Mouse (Mus musculus) kidney, embryonic 16.5 days (tissue): ENCODE measurements around the gene Hmg20b. TPM values are rescaled to one million over a fixed set of nuclear protein-coding genes. Genes with fewer than 3 reads are reported as not detected.
A peak's percentile ranks its signal among the peaks of the same experiment; 100 is the strongest.

Experiments used
- ATAC-seq: fragments of 200-750 bp; cut with Nextera tagmentation; 2 replicates; pipeline ENCODE4 v1.8.0; 2017; ENCODE audit warnings: moderate TSS enrichment; ENCODE audit not compliant: low FRiP score, low TSS enrichment
- H3K27ac ChIP-seq: fragments of 300-500 bp; sonication (generic); 2 replicates; pipeline ENCODE4 v1.5.1; 2014; ENCODE audit warnings: low read length
- H3K27me3 ChIP-seq: fragments of 300-500 bp; sonication (generic); 2 replicates; pipeline ENCODE4 v1.6.1; 2014; ENCODE audit warnings: low read length, control low read depth, mixed read lengths; ENCODE audit not compliant: insufficient read depth
- H3K36me3 ChIP-seq: fragments of 300-500 bp; sonication (generic); 2 replicates; pipeline ENCODE4 v1.6.1; 2014; ENCODE audit warnings: low read length, control low read depth, mixed read lengths; ENCODE audit not compliant: insufficient read depth
- H3K4me1 ChIP-seq: fragments of 300-500 bp; sonication (generic); 2 replicates; pipeline ENCODE4 v1.6.1; 2014; ENCODE audit warnings: low read length, control low read depth, mixed read lengths; ENCODE audit not compliant: insufficient read depth
- H3K4me2 ChIP-seq: fragments of 300-500 bp; sonication (generic); replicated peaks from 2 replicates; pipeline ENCODE4 v1.6.1; 2014; ENCODE audit warnings: low read depth, low read length
- H3K4me3 ChIP-seq: fragments of 300-500 bp; sonication (generic); 2 replicates; pipeline ENCODE4 v1.5.1; 2014; ENCODE audit warnings: mild to moderate bottlenecking, low read length
- H3K9ac ChIP-seq: fragments of 300-500 bp; sonication (generic); replicated peaks from 2 replicates; pipeline ENCODE4 v1.6.1; 2014; ENCODE audit warnings: low read length
- H3K9me3 ChIP-seq: fragments of 300-500 bp; sonication (generic); 2 replicates; pipeline ENCODE4 v1.6.1; 2016; ENCODE audit warnings: low read length, control low read depth
- WGBS: fragments of 180-500 bp; shearing (Covaris S2); extraction: QIAGEN DNeasy Blood & Tissue Kit; methylation state at CpG from one replicate; pipeline ENCODE4 v1.1.7; 2014; 5-methylcytosine and 5-hydroxymethylcytosine counted together
- polyA plus RNA-seq: library from polyadenylated mRNA; unstranded; fragments of >200 nt; fragmentation: Nextera tagmentation; extraction: Ambion mirVana; gene quantifications from 2 replicates; pipeline ENCODE4 v1.2.1, GENCODE M21; 2015

Gene Hmg20b
- polyA plus RNA-seq = 90.6 and 94.5 TPM in 2 replicates

DNA sequence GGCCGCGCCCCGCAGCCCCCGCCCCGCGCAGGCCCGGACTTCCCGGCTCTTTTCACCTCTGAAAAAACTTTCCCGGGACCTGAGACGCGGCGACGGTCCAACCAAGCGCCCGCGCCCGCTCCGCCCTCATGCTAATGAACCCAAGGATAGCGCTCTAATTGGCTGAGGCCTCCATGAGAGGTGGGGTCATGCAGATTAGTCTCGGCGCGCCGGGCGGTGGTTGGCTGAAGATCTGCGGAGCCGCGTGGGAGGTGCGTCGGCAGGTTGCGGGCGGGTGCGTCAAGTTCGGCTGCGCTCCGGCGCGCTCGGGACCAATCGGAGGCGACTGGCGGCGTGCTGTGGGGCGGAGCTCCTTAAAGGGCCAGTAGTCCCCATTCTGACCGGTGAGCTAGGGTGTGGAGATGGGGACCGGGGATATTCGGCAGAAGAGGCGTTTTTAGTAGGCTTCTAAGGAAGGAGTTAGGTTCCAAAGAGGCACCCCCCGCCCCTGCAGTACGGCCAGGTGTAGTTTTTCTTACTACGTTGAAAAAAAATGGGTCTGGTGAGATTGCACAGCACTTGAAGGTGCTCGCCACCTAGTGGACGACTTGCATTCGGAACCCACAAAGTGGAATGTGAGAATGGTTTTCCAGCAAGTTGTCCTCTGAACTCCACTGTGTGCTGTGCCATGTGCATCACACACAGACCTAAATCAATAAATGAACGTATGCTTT lies at the start of gene Hmg20b:
Gene Hmg20b (minus strand): TSS at position 130 of the 713 bp plus-strand sequence.
- Histone ChIP-seq H3K4me3 (peak within 1 kb of the TSS; percentile 88), H3K4me2 (peak within 1 kb of the TSS; percentile 90), H3K9ac (peak within 1 kb of the TSS; percentile 97), H3K36me3 (peaks cover 7% of the 10 kb centered on the region; the same call in 1 of the 2 replicates), H3K27ac (peak within 1 kb of the TSS; percentile 81), H3K4me1 (peaks cover 33% of the 10 kb centered on the region), H3K9me3 (no peaks in the 10 kb centered on the region), H3K27me3 (no peaks in the 10 kb centered on the region)
- peak; percentile 95 for ATAC-seq
- under 1% methylated on average over 52 of the region's 54 CpGs for WGBS

DNA sequence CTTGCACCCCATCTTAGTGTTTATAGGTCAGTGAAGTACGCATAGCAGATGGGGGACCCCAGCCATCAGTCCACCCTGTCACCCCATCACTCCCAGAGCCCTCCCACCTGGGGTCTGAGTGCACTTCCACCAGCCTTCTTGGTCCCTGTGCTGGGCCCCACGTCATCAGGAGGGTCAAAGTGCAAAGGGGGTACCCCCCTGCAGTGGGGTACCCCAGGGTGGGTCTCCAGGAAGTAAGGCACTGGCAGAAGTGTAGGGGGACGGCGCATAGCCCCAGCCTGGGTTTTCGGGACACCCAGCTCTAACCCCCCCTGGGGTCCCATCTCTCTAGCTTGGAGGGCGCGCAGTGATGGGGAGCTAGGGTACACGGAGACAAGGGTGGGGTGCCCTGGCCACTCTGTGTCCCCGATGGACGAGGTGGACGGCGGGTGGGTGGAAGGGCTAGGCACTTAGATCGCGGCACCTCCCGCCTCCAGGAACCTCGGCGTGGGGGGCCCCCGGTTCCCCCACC lies 49.6 kb upstream of the Hmg20b start:
- 84% methylated on average over 18 of the region's 18 CpGs for WGBS
- peaks cover 35% of the 10 kb centered on the region; the same call in 1 of the 2 replicates for H3K36me3 ChIP-seq
- H3K4me2 ChIP-seq = no peak overlapping the region
- H3K9me3 ChIP-seq = no peaks in the 10 kb centered on the region
- H3K4me1 ChIP-seq = peaks cover 44% of the 10 kb centered on the region
- no peak overlapping the region for H3K27ac ChIP-seq
- no peak for ATAC-seq
- no peaks in the 10 kb centered on the region for H3K27me3 ChIP-seq
- H3K4me3 ChIP-seq = no peak overlapping the region
- no peak overlapping the region for H3K9ac ChIP-seq

DNA sequence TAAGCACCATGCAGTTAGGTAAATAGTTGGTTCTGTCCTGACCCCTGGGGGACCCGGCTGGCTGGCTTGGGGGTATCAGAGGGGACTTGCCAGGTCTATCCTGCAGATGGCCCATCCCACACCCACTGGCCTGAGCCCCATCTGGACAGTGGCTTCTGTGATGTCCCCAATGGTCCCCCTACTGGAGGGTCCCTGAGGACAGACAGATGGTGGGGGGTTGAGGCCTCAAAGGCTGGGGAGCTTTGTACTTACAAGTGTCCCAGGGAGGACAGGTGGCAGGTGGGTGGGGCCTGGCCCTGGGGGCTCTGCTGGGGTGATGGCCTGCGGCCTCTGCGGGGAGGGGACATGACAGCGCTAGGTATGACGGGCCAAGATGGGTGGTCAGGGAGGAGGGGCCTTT lies 49.0 kb upstream of the Hmg20b start:
- H3K36me3 ChIP-seq = peaks cover 30% of the 10 kb centered on the region; the same call in 1 of the 2 replicates
- no peak overlapping the region for H3K4me2 ChIP-seq
- ATAC-seq = no peak
- no peak overlapping the region for H3K4me3 ChIP-seq
- no peaks in the 10 kb centered on the region for H3K9me3 ChIP-seq
- H3K9ac ChIP-seq = no peak overlapping the region
- WGBS = 62% methylated on average over 5 of the region's 5 CpGs
- no peak overlapping the region for H3K27ac ChIP-seq
- peaks cover 40% of the 10 kb centered on the region for H3K4me1 ChIP-seq
- no peaks in the 10 kb centered on the region for H3K27me3 ChIP-seq

DNA sequence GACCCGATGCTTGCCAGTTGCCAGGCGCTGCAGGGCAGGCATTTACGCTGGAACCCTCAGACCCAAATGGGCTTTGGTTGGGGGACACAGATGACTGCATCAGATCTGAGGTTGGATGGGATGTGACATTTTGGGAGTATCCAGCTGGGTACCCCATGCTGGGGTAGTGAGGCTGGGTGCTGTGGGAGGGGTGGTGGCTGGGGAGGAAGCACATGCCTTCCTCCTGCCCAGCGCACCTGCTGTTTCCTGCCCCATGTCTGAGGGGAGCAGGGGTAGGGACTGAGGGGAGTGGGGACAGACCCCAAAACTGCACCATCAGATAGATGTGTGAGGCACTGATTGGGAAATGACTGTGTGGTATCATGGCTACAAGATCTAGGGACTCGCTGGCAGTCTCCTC lies 46.5 kb upstream of the Hmg20b start:
- no peak for ATAC-seq
- WGBS = 76% methylated on average over 5 of the region's 5 CpGs
- no peak overlapping the region for H3K27ac ChIP-seq
- peaks cover 29% of the 10 kb centered on the region; the same call in 1 of the 2 replicates for H3K36me3 ChIP-seq
- no peaks in the 10 kb centered on the region for H3K9me3 ChIP-seq
- no peak overlapping the region for H3K4me2 ChIP-seq
- peak overlapping the region; percentile 31; the same call in 1 of the 2 replicates for H3K9ac ChIP-seq
- H3K4me3 ChIP-seq = no peak overlapping the region
- H3K27me3 ChIP-seq = no peaks in the 10 kb centered on the region
- peaks cover 37% of the 10 kb centered on the region for H3K4me1 ChIP-seq

DNA sequence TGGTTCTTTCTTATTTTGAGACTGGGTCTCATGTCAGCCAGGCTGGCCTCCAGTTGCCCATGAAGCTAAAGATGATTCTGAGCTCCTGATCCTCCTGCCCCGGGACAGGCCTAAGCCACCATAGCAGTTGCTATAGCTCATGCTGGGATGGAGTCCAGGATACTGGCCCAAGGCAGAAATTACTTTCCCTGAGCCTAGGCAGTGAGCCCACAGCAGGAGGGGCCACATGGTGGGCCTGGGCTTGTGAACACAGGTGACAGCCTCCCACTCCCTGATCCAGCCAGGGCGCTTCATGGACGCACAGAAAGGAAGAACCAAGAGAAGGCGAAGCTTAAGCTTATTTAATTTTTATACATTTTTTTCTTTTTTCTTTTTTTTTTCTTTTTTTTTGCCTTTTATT lies 45.6 kb upstream of the Hmg20b start:
- WGBS = 88% methylated on average over 4 of the region's 4 CpGs
- Histone ChIP-seq H3K27me3 (no peaks in the 10 kb centered on the region), H3K9ac (0 out of 2 replicates have a peak overlapping the region, but pooled peaks have one; percentile 19), H3K4me3 (no peak overlapping the region), H3K4me1 (peaks cover 29% of the 10 kb centered on the region), H3K27ac (no peak overlapping the region), H3K36me3 (peaks cover 29% of the 10 kb centered on the region; the same call in 1 of the 2 replicates), H3K9me3 (no peaks in the 10 kb centered on the region), H3K4me2 (no peak overlapping the region)
- ATAC-seq = no peak

DNA sequence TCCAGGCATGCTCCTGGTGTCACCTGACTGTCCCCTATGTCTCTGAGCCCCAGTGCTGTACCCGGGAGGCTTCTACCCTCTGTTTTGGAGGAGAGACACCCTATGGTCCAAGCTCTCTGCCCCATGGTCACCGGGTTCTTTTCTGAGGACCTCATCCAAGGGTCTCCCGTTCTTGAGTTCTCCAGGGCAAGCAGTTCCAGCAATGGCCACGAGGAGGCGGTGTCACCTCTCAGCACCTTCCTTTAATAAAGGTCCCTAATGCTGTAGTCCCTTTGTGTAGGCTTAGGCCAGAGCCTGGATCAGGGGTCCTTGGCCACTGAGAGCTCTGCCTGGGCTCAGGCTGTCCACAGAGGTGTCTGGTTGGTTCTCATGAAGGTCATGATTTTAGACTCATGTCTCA lies 44.8 kb upstream of the Hmg20b start:
- H3K9me3 ChIP-seq = no peaks in the 10 kb centered on the region
- WGBS = 20% methylated on average over 5 of the region's 5 CpGs
- no peak overlapping the region for H3K4me2 ChIP-seq
- peaks cover 25% of the 10 kb centered on the region for H3K4me1 ChIP-seq
- H3K36me3 ChIP-seq = peaks cover 26% of the 10 kb centered on the region; the same call in 1 of the 2 replicates
- no peak overlapping the region for H3K27ac ChIP-seq
- no peak overlapping the region for H3K9ac ChIP-seq
- no peak for ATAC-seq
- no peak overlapping the region for H3K4me3 ChIP-seq
- H3K27me3 ChIP-seq = no peaks in the 10 kb centered on the region

DNA sequence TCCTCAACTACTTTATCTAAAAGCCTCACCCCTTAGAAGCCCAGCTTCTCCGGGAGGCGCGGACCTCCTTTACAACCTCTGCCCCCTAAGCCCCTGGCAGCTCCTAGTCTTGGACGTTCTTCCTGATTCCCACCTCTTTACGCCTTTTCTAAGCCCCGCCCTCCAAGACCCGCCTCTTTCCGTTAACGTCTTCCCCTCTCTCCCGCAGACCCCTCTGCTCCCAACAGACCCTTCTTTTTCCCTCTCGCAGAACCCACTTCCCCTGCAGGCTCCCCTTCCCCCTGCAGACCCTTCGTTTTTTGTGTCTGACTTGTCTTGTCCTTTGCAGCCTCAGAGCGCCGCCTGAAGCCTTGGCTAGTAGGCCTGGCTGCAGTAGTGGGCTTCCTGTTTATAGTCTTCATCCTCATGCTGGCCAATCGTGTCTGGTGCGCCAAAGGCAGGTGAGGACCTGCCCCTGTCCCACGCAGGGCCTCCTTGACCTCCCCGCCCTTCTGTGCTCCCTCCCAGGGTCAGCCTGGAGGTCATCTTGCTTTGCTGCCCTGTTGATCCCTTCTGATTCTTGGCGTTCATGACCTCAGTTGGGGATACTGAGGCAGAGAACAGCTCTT lies 43.3 kb upstream of the Hmg20b start:
- peak; percentile 7; the same call in 1 of the 2 replicates for ATAC-seq
- Histone ChIP-seq H3K36me3 (peaks cover 14% of the 10 kb centered on the region; the same call in 1 of the 2 replicates), H3K9ac (peak overlapping the region; percentile 62), H3K9me3 (no peaks in the 10 kb centered on the region), H3K4me3 (peak overlapping the region; percentile 36), H3K27ac (peak overlapping the region; percentile 44), H3K4me1 (peaks cover 35% of the 10 kb centered on the region), H3K4me2 (peak overlapping the region; percentile 56), H3K27me3 (no peaks in the 10 kb centered on the region)
- 7% methylated on average over 19 of the region's 19 CpGs for WGBS

DNA sequence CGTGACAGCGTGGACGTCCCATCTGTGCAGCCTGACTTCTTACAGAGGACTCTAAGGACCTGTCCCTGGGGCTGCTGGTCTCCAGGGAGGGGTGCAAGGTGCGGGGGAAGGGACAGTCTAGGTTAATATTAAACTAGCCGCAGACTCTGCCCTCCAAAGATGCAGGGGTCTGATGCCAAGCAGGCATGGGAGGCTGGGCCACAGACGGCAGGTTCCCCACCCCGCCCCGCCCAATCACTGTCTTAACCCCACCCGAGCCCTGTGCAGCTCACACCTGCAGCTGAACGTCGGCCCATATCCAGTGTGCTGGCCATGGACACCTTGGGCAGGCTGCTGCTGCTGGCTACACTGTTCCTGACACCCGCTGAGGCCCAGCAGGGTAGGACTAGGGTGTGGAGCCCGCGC lies 42.5 kb upstream of the Hmg20b start, which contains the start of gene Smim24:
Gene Smim24 (plus strand): TSS at position 271 of the 405 bp plus-strand sequence.
- H3K27ac ChIP-seq = peak within 1 kb of the TSS; percentile 44
- no peaks in the 10 kb centered on the region for H3K9me3 ChIP-seq
- peak within 1 kb of the TSS; percentile 56 for H3K4me2 ChIP-seq
- peak within 1 kb of the TSS; percentile 62 for H3K9ac ChIP-seq
- H3K4me3 ChIP-seq = peak within 1 kb of the TSS; percentile 36
- 61% methylated on average over 14 of the region's 14 CpGs for WGBS
- ATAC-seq = peak; percentile 52
- H3K36me3 ChIP-seq = peaks cover 18% of the 10 kb centered on the region
- H3K27me3 ChIP-seq = no peaks in the 10 kb centered on the region
- peaks cover 35% of the 10 kb centered on the region for H3K4me1 ChIP-seq

DNA sequence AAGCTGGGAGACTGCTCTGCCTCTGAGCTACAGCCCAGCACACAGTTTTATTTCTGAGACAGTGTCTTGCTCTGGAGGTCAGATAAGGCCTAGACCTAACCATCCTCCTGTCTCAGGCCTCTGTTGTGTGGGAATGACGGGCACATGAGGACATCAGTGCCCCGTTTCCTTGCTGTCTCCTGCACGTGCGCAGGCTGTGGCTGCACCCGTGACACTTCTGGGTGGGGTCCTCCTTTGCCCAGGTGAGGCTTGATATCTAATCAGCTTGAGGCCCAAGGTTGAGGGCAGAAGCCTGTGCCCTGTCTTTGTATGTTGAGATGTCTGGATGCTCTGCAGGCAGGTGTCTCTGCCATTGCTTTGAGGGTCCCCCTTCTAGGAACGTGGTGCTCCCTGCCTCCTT lies 42.0 kb upstream of the Hmg20b start:
- H3K36me3 ChIP-seq = peaks cover 23% of the 10 kb centered on the region
- WGBS = 85% methylated on average over 6 of the region's 6 CpGs
- no peaks in the 10 kb centered on the region for H3K9me3 ChIP-seq
- ATAC-seq = no peak
- peaks cover 35% of the 10 kb centered on the region for H3K4me1 ChIP-seq
- H3K4me3 ChIP-seq = no peak overlapping the region
- H3K9ac ChIP-seq = no peak overlapping the region
- no peak overlapping the region for H3K4me2 ChIP-seq
- H3K27me3 ChIP-seq = no peaks in the 10 kb centered on the region
- no peak overlapping the region for H3K27ac ChIP-seq

DNA sequence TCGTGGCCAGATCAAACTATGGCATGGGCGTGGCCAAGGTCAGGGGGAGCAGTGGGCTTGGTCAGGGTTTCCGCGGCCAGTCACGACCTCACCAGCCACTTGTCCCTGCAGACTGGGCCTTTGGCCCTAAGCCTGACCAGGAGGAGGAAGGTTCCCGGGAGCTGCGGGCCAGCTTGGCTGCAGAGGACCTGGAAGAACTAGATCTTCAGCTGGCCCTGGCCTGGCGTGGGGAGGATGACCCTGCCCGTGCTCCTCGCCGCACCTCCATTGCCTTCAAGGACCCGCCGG lies 40.3 kb upstream of the Hmg20b start:
- Histone ChIP-seq H3K4me3 (no peak overlapping the region), H3K9ac (no peak overlapping the region), H3K27me3 (no peaks in the 10 kb centered on the region), H3K9me3 (no peaks in the 10 kb centered on the region), H3K4me1 (peaks cover 33% of the 10 kb centered on the region), H3K36me3 (peaks cover 29% of the 10 kb centered on the region), H3K27ac (no peak overlapping the region), H3K4me2 (no peak overlapping the region)
- ATAC-seq = no peak
- WGBS = 93% methylated on average over 13 of the region's 13 CpGs
